Mouse (Mus musculus) lung, embryonic 16.5 days (tissue): ENCODE data around the gene Ddx11. TPM values are rescaled to one million over a fixed set of nuclear protein-coding genes. Genes with fewer than 3 reads are reported as not detected.
"Not testable (repeated sequence)": the region's sequence is repeated elsewhere in the genome, so short reads cannot be mapped to it uniquely, and the experiment has no call there.

ENCODE experiments used
- ATAC-seq: fragments of 200-750 bp; cut with Nextera tagmentation; 2 replicates; pipeline ENCODE4 v1.8.0; 2017; ENCODE audit warnings: low read depth, mild to moderate bottlenecking, moderate library complexity
- H3K27ac ChIP-seq: fragments of 300-500 bp; sonication (generic); 2 replicates; pipeline ENCODE4 v1.5.1; 2014; ENCODE audit warnings: mild to moderate bottlenecking, control low read depth, low read length
- H3K27me3 ChIP-seq: fragments of 300-500 bp; sonication (generic); 2 replicates; pipeline ENCODE4 v1.6.1; 2014; ENCODE audit warnings: low read depth, low read length, mixed read lengths; ENCODE audit not compliant: control insufficient read depth, insufficient read depth
- H3K36me3 ChIP-seq: fragments of 300-500 bp; sonication (generic); 2 replicates; pipeline ENCODE4 v1.6.1; 2014; ENCODE audit warnings: low read length; ENCODE audit not compliant: control insufficient read depth, insufficient read depth
- H3K4me1 ChIP-seq: fragments of 300-500 bp; sonication (generic); replicated peaks from 2 replicates; pipeline ENCODE4 v1.6.1; 2014; ENCODE audit warnings: low read length, mixed read lengths; ENCODE audit not compliant: control insufficient read depth, insufficient read depth
- H3K4me2 ChIP-seq: fragments of 300-500 bp; sonication (generic); 2 replicates; pipeline ENCODE4 v1.6.1; 2014; ENCODE audit warnings: low read depth, low read length, control low read depth
- H3K4me3 ChIP-seq: fragments of 300-500 bp; sonication (generic); 2 replicates; pipeline ENCODE4 v1.5.1; 2014; ENCODE audit warnings: mild to moderate bottlenecking, low read length, control low read depth
- H3K9ac ChIP-seq: fragments of 300-500 bp; sonication (generic); 2 replicates; pipeline ENCODE4 v1.6.1; 2014; ENCODE audit warnings: low read length, control low read depth
- H3K9me3 ChIP-seq: fragments of 300-500 bp; sonication (generic); 2 replicates; pipeline ENCODE4 v1.6.1; 2016; ENCODE audit warnings: low read length; ENCODE audit not compliant: control insufficient read depth
- WGBS: fragments of 180-500 bp; shearing (Covaris S2); extraction: QIAGEN DNeasy Blood & Tissue Kit; methylation state at CpG from one replicate; pipeline ENCODE4 v1.1.7; 2014; 5-methylcytosine and 5-hydroxymethylcytosine counted together
- polyA plus RNA-seq: library from polyadenylated mRNA; unstranded; fragments of >200 nt; fragmentation: Nextera tagmentation; extraction: Ambion mirVana; gene quantifications from 2 replicates; pipeline ENCODE4 v1.2.1, GENCODE M21; 2015

The Ddx11 gene
- polyA plus RNA-seq, 1 experiment from 2014 or later = 23.9 TPM

DNA sequence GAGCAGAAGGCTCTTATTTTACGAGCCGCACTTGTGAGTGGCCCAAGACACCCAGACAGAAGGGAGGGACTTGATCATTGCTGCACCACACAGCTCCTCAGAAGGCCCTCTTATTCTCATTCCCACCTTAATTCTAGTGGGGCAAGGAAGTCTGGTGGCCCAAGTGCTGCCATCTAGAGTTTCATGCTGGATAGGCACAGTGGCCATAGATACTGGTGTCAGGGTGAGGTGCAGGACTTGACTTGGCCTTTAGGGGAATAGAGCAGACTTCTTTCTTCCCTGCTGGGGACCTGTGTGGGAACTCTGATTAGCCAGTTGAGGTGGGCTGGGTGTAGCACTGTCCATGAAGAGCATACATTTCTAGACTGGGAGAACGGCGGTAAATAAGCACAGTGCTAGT is 7.9 kb downstream of the Ddx11 start:
- no peak overlapping the region for H3K9ac ChIP-seq
- no peaks in the 10 kb centered on the region for H3K4me1 ChIP-seq
- no peak for ATAC-seq
- no peak overlapping the region for H3K4me3 ChIP-seq
- WGBS = 94% methylated on average over 4 of the region's 4 CpGs
- no peak overlapping the region for H3K27ac ChIP-seq
- H3K4me2 ChIP-seq = no peak overlapping the region
- peaks cover 59% of the 10 kb centered on the region for H3K36me3 ChIP-seq
- no peaks in the 10 kb centered on the region for H3K9me3 ChIP-seq
- no peaks in the 10 kb centered on the region for H3K27me3 ChIP-seq

DNA sequence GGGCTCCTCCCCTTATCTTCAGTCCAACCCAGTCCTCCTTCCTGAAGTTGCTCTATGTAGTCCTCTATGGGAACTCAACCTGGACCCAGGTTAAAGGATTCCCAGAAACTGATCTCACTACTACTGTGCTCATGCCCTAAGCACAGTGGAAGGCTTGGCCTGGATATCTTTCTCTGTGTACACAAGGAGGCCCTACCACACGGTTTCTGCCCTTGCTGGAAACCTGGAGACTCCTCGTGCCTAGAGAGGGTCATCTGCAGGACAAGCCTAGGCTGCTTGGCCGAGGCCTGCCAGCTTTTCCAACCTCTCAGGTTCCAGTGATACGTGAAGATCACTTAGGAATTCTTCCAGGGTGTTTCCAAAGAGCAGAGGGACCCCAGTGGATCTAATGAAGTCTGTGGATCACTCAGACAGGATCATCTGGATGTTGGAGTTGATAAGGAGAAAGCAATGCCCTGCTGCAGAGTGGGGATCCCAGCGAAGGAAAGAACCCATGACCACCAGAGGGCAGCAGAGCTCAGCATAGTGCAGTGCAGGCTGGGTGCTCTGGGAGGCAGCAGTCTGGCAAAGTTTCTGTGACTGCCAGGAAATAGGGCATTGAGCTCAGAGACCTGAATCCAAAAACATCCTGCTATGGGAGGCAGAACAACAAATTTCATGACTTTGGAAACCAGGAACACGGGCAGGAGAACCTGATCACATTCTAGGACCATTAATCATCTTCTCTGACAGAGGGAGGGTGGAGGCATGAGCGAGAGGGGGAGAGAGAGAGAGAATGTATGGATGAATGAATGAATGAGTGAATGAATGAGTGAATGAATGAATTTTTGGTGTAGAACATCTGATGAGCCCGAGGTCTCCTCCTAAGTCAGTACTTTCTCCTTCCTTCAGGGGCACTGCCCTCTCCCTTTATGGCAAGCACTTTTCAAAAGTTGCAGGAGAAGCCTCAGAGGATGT is 29.7 kb downstream of the Ddx11 start:
- not testable (repeated sequence) for H3K9me3 ChIP-seq, H3K9ac ChIP-seq, H3K4me3 ChIP-seq, H3K27me3 ChIP-seq, H3K27ac ChIP-seq, H3K4me1 ChIP-seq, H3K4me2 ChIP-seq
- peak; percentile 84 for ATAC-seq
- 66% methylated on average over 5 of the region's 8 CpGs for WGBS
- H3K36me3 ChIP-seq = peaks cover 17% of the 10 kb centered on the region

DNA sequence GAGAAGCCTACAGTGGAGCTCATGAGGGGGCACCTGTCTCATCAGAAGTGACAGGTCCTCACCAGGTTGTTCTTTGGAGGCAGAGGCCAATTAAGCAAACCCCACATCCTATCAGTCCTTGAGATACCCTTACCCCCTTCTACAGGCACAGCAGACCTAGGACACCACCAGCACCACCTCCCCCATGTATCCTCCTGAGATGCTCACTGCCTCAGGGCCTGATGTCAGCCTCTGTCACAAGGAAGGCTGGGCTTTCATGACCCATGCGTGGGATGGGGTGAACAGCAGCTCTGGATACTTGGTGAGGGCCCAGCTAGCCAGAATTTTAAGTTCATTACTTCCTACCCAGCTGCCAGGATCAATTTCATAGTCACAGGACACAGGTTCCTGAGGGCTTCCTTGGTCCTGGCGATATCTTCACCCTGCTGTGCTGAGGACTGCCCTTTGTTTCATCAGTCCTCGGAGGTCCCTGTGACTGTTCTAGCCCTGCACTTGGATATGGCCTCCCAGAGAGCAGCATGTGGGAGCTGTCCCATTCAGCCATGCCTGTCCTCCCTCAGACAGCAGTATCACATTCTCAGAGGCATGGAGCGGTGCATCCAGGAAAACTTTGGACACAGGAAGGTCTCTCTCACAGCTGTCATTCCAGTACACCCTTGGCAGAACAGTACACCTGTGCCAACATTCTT is 30.6 kb downstream of the Ddx11 start:
- 88% methylated on average over 4 of the region's 4 CpGs for WGBS
- H3K36me3 ChIP-seq, ATAC-seq: not testable (repeated sequence)

DNA sequence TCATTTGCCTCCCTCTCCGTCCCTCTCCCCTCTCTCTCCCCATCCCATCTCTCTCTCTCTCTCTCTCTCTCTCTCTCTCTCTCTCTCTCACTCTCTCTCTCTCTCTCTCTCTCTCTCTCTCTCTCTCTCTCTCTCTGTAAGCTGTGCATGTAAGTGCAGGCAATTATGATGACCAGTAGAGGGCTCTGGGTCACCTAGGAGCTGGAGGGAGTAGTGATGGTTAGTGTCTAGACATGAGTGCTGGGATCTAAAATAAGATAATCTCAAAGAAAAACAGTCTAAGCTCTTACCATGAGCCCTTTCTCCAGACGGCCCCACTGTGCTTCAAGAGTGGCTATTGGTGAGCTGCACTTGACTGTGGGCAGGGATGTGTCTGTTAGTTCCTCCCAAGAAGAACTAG is 31.6 kb downstream of the Ddx11 start:
- ATAC-seq = no peak
- 67% methylated on average over 2 of the region's 2 CpGs for WGBS

More for the DNA sequence above, 30.6 kb downstream of the Ddx11 start:
- H3K27me3 ChIP-seq, H3K9me3 ChIP-seq, H3K4me3 ChIP-seq, H3K9ac ChIP-seq, H3K4me2 ChIP-seq, H3K27ac ChIP-seq, H3K4me1 ChIP-seq: not testable (repeated sequence)

DNA sequence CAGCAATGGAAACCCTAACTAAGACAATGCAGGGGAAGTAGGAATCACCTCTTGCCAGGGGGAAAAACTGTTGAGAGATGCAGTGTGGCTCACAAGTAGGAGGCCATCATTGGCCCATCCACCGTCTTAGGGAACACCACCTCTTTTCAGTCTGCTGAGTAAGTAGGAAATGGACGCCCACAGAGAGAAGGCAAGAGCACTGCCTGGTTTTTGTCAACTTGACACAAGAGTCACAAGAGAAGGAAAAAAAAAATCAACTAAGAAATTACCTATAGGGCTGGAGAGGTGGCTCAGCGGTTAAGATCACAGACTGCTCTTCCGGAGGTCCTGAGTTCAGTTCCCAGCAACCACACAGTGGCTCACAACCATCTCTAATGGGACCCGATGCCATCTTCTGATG is 35.0 kb downstream of the Ddx11 start:
- no peak overlapping the region for H3K27ac ChIP-seq
- ATAC-seq = no peak
- H3K9ac ChIP-seq = no peak overlapping the region
- H3K4me1 ChIP-seq = no peaks in the 10 kb centered on the region
- no peak overlapping the region for H3K4me2 ChIP-seq
- H3K36me3 ChIP-seq = no peaks in the 10 kb centered on the region
- H3K4me3 ChIP-seq = no peak overlapping the region
- H3K9me3 ChIP-seq = peaks cover 2% of the 10 kb centered on the region; the same call in 1 of the 2 replicates
- no peaks in the 10 kb centered on the region for H3K27me3 ChIP-seq
- WGBS = 90% methylated on average over 5 of the region's 5 CpGs

More for the DNA sequence above, 31.6 kb downstream of the Ddx11 start:
- Histone ChIP-seq H3K27me3 (no peaks in the 10 kb centered on the region), H3K4me2 (no peak overlapping the region), H3K9ac (no peak overlapping the region), H3K36me3 (peaks cover 2% of the 10 kb centered on the region), H3K4me3 (no peak overlapping the region), H3K9me3 (no peaks in the 10 kb centered on the region), H3K4me1 (no peaks in the 10 kb centered on the region), H3K27ac (no peak overlapping the region)

DNA sequence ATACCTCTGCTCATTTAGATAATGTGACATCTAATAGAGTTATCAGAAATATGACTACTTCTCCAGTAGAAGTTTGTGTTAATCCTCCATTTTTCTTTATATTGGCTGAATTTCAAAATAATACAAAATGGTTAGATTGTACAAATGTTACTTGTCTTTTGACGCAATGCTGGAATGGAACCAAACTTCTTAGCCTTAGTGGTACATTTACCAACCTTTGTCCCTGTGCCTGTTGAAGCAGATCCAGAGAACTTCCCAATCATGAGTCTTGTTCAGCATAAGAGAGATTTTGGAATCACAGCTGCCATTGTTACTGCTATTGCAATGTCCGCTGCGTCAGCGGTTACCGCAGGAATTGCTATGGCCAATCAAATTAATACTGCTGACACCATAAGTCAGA is 43.8 kb downstream of the Ddx11 start:
- ATAC-seq, H3K27ac ChIP-seq, H3K27me3 ChIP-seq, H3K4me1 ChIP-seq, H3K4me3 ChIP-seq, H3K9me3 ChIP-seq, H3K9ac ChIP-seq, H3K36me3 ChIP-seq, H3K4me2 ChIP-seq: not testable (repeated sequence)
- 93% methylated on average over 5 of the region's 5 CpGs for WGBS

DNA sequence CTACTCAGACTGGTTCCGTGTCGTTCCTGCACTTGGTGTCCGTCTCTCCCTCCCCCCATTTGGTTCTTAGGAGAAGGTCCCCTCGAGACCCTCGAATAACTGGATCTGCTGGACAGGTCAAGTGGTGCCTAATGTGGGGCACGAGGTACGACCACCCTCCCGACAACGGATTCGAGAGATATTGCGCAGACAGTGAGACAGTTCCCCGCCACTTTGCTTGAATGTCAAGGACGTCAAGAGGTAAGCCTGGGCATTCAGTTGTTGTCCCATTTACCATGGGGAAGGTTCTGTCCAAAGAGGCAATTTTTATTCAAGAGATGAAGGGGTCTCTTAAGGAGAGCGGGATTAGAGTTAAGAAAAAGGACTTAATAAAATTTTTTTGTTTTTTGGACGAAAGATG is 47.7 kb downstream of the Ddx11 start:
- H3K27me3 ChIP-seq, H3K4me2 ChIP-seq, H3K9ac ChIP-seq, H3K36me3 ChIP-seq, ATAC-seq, H3K4me1 ChIP-seq, H3K27ac ChIP-seq, H3K9me3 ChIP-seq, H3K4me3 ChIP-seq: not testable (repeated sequence)
- WGBS = 94% methylated on average over 15 of the region's 15 CpGs

DNA sequence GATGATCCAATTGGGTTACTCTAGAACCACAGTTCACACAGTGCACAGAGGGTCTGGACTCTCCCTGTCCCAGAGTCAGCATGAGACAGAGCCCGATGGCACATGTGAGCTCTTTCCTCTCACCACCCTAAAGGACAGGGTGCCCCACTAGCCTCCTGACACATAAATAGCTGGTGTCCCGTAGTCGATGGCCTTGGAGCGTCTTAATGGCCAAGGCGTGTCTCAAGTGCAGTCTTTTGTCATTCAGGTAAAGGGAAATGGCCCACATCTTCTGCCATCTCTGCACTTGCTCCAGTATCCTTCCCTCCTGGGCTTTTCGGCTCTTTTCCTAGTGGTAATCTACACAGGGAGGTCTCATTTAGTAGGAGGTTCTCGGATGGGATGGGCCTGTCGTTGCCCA is 67.3 kb downstream of the Ddx11 start:
- ATAC-seq = no peak
- Histone ChIP-seq H3K36me3 (no peaks in the 10 kb centered on the region), H3K9ac (no peak overlapping the region), H3K4me1 (no peaks in the 10 kb centered on the region), H3K4me3 (no peak overlapping the region), H3K9me3 (no peaks in the 10 kb centered on the region), H3K27me3 (no peaks in the 10 kb centered on the region), H3K4me2 (no peak overlapping the region), H3K27ac (no peak overlapping the region)
- 81% methylated on average over 8 of the region's 8 CpGs for WGBS

DNA sequence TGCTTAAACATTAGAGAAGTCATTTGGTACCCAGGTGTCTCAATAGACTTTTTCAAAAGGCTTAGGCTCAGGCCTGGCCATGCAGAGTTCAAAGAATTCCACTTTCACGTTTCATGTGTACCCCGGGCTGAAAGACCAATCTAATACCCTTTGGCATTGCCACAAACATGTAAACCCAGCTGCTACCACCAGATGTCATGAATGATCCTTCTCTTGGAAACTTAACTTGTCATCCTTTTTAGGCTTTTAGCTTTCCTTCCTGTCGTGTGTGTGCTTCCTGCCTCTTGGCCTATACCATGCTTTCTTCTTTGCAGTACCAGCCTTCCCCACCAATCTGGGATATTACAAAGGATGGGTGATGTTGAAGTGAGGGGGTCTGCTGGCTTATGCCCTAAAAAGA is 73.7 kb downstream of the Ddx11 start:
- no peaks in the 10 kb centered on the region for H3K36me3 ChIP-seq
- no peak for ATAC-seq
- no peak overlapping the region for H3K4me2 ChIP-seq
- no peaks in the 10 kb centered on the region for H3K27me3 ChIP-seq
- no peak overlapping the region for H3K4me3 ChIP-seq
- no peaks in the 10 kb centered on the region for H3K4me1 ChIP-seq
- H3K9ac ChIP-seq = no peak overlapping the region
- H3K27ac ChIP-seq = no peak overlapping the region
- WGBS = 40% methylated on average over 3 of the region's 3 CpGs
- H3K9me3 ChIP-seq = no peaks in the 10 kb centered on the region
